Mouse (Mus musculus): ENCODE results near the gene Pgls.

- TF ChIP-seq CTCF (IDR thresholded peaks at IDR 0.05; ENCODE audit: extremely low read depth, insufficient read length, insufficient replicate concordance, low read depth, low read length) (no peak), POLR2A (IDR thresholded peaks at IDR 0.05; ENCODE audit: low read depth, low read length) (no peak)
These were observed 31.9 kb upstream of the Pgls start for GRCm38 (mm10) chr8:71560071-71560470.
